Mouse (Mus musculus) urinary bladder, adult 2 months (tissue): Measurements from ENCODE around the gene AC153137.1. TPM values are rescaled to one million over a fixed set of nuclear protein-coding genes. Genes with fewer than 3 reads are reported as not detected.

Experiments used
- polyA plus RNA-seq: library from polyadenylated mRNA; depleted of rRNA; stranded (reverse); fragments of >200 nt; gene quantifications from 2 replicates; pipeline ENCODE4 v1.2.3, GENCODE M21; 2012; rRNA removed

AC153137.1 gene
- polyA plus RNA-seq, 1 experiment, result not detected

Other genes starting within 250 kb of the AC153137.1 start
- gene Phf3, start 104.0 kb downstream of the AC153137.1 start, polyA plus RNA-seq, result 29.2 and 37.2 TPM in 2 replicates
- not detected in 2 replicates for gene Lgsn, start 198.4 kb upstream of the AC153137.1 start, polyA plus RNA-seq
- gene 4931428L18Rik, start 244.7 kb upstream of the AC153137.1 start, polyA plus RNA-seq, result 0.07 and 0.10 TPM in 2 replicates
- not detected in 2 replicates for gene Pih1d3, start 244.9 kb upstream of the AC153137.1 start, polyA plus RNA-seq